Mouse (Mus musculus) effector memory CD4-positive, alpha-beta T cell, adult 5 months (primary cell): ENCODE measurements around the gene Gm3512. TPM values are rescaled to one million over a fixed set of nuclear protein-coding genes. Genes with fewer than 3 reads are reported as not detected.

ENCODE experiments used
- polyA plus RNA-seq: library from polyadenylated mRNA; unstranded; fragments of 100-300 nt; shearing (Covaris generic); gene quantifications from one replicate; pipeline ENCODE4 v1.2.1, GENCODE M21; 2017

Gm3512 gene
- polyA plus RNA-seq: 0.51 TPM

GRCm38 (mm10) chr14:7174483-7174971, at the start of gene Gm3512:
Gene Gm3512 (minus strand): TSS chr14:7174533.

GRCm38 (mm10) chr14:7194440-7194839, 20.1 kb upstream of the Gm3512 start, which contains the start of gene Gm16434:
Gene Gm16434 (minus strand): TSS chr14:7194540.

GRCm38 (mm10) chr14:7125312-7125711, 49.0 kb downstream of the Gm3512 start, which contains the start of gene Gm6676:
Gene Gm6676 (minus strand): TSS chr14:7125412.

Other genes with a start within 250 kb of the Gm3512 start
- gene Gm6356, start 200.7 kb downstream of the Gm3512 start, polyA plus RNA-seq: not detected
- gene Gm10406, start 147.1 kb downstream of the Gm3512 start, polyA plus RNA-seq: not detected
- gene Gm3685, start 129.6 kb downstream of the Gm3512 start, polyA plus RNA-seq: not detected
- gene Gm3696, start 73.9 kb downstream of the Gm3512 start, polyA plus RNA-seq: not detected
- gene Gm6676, start 49.1 kb downstream of the Gm3512 start, polyA plus RNA-seq: not detected
- not detected for gene Gm16434, start 20.0 kb upstream of the Gm3512 start, polyA plus RNA-seq
- gene Gm3727, start 90.2 kb upstream of the Gm3512 start, polyA plus RNA-seq: not detected
- gene Gm3739, start 140.5 kb upstream of the Gm3512 start, polyA plus RNA-seq: 0.42 TPM
- gene Gm5797, start 157.9 kb upstream of the Gm3512 start, polyA plus RNA-seq: not detected
- not detected for gene Gm8374, start 190.6 kb upstream of the Gm3512 start, polyA plus RNA-seq